Mouse (Mus musculus) heart, postnatal 10 days (tissue): ENCODE measurements around the gene Psg22. TPM values are rescaled to one million over a fixed set of nuclear protein-coding genes. Genes with fewer than 3 reads are reported as not detected.

Experiments used
- total RNA-seq, 2 experiments: library from RNA; stranded (reverse); gene quantifications; 2 replicates each; pipeline ENCODE4 v1.2.3; 2021

Psg22 gene
- total RNA-seq, 2 experiments from 2014 or later, result not detected

Other genes with a start within 250 kb of the Psg22 start
- gene Psg26, start 233.9 kb upstream of the Psg22 start, total RNA-seq, result not detected
- not detected for gene Psg25, start 185.8 kb upstream of the Psg22 start, total RNA-seq
- not detected for gene Psg27, start 150.8 kb upstream of the Psg22 start, total RNA-seq
- not detected for gene Psg23, start 101.6 kb upstream of the Psg22 start, total RNA-seq
- not detected for gene Psg21, start 61.4 kb upstream of the Psg22 start, total RNA-seq
- gene Psg20, start 31.9 kb upstream of the Psg22 start, total RNA-seq, result not detected
- gene Psg19, start 80.4 kb downstream of the Psg22 start, total RNA-seq, result not detected
- gene Psg17, start 103.5 kb downstream of the Psg22 start, total RNA-seq, result not detected
- gene Mill2, start 121.9 kb downstream of the Psg22 start, total RNA-seq, result 1 to 10 TPM; 5.1 to 5.5 TPM
- 1 to 10 TPM; 2.0 to 2.8 TPM for gene Pglyrp1, start 153.2 kb downstream of the Psg22 start, total RNA-seq
- 10 to 100 TPM in 1 of 2 experiments, 1 to 10 TPM in 1; 9.5 to 11.5 TPM for gene Ccdc61, start 192.3 kb downstream of the Psg22 start, total RNA-seq
- 10 to 100 TPM in 1 of 2 experiments, 1 to 10 TPM in 1; 9.9 to 10.1 TPM for gene Nova2, start 207.8 kb downstream of the Psg22 start, total RNA-seq